Mouse (Mus musculus) liver, embryonic 16.5 days (tissue): ENCODE measurements around the gene Dnaja3. TPM values are rescaled to one million over a fixed set of nuclear protein-coding genes. Genes with fewer than 3 reads are reported as not detected.
A peak's percentile ranks its signal among the peaks of the same experiment; 100 is the strongest.

Source experiments
- ATAC-seq: fragments of 200-750 bp; cut with Nextera tagmentation; 2 replicates; pipeline ENCODE4 v1.8.0; 2017; ENCODE audit warnings: low read depth, mild to moderate bottlenecking, moderate number of reproducible peaks, moderate library complexity
- H3K27ac ChIP-seq: fragments of 300-500 bp; sonication (generic); 2 replicates; pipeline ENCODE4 v1.5.1; 2014; ENCODE audit warnings: mild to moderate bottlenecking, low read length
- H3K27me3 ChIP-seq: fragments of 300-500 bp; sonication (generic); 2 replicates; pipeline ENCODE4 v1.6.1; 2014; ENCODE audit warnings: low read depth, low read length, mixed read lengths; ENCODE audit not compliant: control insufficient read depth, insufficient read depth
- H3K36me3 ChIP-seq: fragments of 300-500 bp; sonication (generic); 2 replicates; pipeline ENCODE4 v1.6.1; 2014; ENCODE audit warnings: mild to moderate bottlenecking; ENCODE audit not compliant: control insufficient read depth, insufficient read depth
- H3K4me1 ChIP-seq: fragments of 300-500 bp; sonication (generic); 2 replicates; pipeline ENCODE4 v1.6.1; 2014; ENCODE audit warnings: low read depth, low read length, mixed read lengths; ENCODE audit not compliant: control insufficient read depth
- H3K4me2 ChIP-seq: fragments of 300-500 bp; sonication (generic); 2 replicates; pipeline ENCODE4 v1.6.1; 2014; ENCODE audit warnings: low read depth, low read length, mixed read lengths
- H3K4me3 ChIP-seq: fragments of 300-500 bp; sonication (generic); 2 replicates; pipeline ENCODE4 v1.5.1; 2014; ENCODE audit warnings: low read depth, mild to moderate bottlenecking, low read length
- H3K9ac ChIP-seq: fragments of 300-500 bp; sonication (generic); 2 replicates; pipeline ENCODE4 v1.6.1; 2014; ENCODE audit warnings: low read depth, low read length
- H3K9me3 ChIP-seq: fragments of 300-500 bp; sonication (generic); replicated peaks from 2 replicates; pipeline ENCODE4 v1.6.1; 2016; ENCODE audit warnings: low read length; ENCODE audit not compliant: control insufficient read depth
- WGBS: fragments of 180-500 bp; shearing (Covaris S2); extraction: QIAGEN DNeasy Blood & Tissue Kit; methylation state at CpG from one replicate; pipeline ENCODE4 v1.1.7; 2014; ENCODE audit not compliant: insufficient replicate concordance; 5-methylcytosine and 5-hydroxymethylcytosine counted together
- polyA plus RNA-seq: library from polyadenylated mRNA; unstranded; fragments of >200 nt; fragmentation: Nextera tagmentation; extraction: Ambion mirVana; gene quantifications from 2 replicates; pipeline ENCODE4 v1.2.1, GENCODE M21; 2015

The Dnaja3 gene
- polyA plus RNA-seq, 1 experiment from 2014 or later: 46.5 TPM

DNA sequence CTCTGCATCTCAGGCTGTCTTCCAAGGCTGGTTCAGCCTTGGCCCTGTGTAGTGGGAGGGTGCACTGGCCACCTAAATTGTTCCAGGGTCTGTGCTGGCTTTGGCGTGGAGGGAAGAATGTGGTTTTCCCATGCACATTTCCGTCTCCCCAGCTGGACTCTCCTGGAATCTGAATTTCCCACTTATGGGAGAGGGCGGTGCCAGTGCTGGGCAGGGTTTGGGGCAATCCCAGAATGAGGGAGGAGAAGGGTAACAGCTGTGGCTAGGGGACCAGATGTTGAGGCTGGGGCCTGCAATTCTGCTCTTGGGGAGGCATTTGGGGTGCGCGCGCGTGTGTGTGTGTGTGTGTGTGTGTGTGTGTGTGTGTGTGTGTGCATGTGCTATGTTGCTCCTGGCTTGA is 42.5 kb upstream of the Dnaja3 start:
- Histone ChIP-seq H3K9me3 (no peaks in the 10 kb centered on the region), H3K36me3 (no peaks in the 10 kb centered on the region), H3K4me2 (no peak overlapping the region), H3K27me3 (peaks cover 39% of the 10 kb centered on the region), H3K9ac (no peak overlapping the region), H3K4me3 (no peak overlapping the region), H3K27ac (no peak overlapping the region), H3K4me1 (peaks cover 10% of the 10 kb centered on the region)
- WGBS: 49% methylated on average over 6 of the region's 7 CpGs
- ATAC-seq: no peak

DNA sequence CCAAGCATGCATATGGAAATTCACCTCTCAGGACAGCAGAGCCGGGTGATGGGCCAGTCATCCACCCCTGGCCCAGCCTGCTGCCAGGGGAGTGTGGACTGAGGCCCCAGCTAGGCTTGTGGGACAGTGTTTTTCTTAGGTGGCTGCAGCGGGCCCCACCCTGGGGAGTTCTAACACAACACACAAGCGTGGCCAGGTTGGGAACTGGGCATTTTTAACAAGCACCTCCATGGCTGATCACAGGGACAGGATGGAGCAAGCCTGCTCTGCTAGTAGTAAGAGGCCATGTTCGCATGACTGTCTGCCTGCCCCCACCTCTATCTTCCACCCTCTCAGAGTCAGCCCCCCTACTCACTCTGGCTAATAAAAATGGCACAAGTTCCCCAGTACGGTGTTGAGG is 41.7 kb upstream of the Dnaja3 start:
- Histone ChIP-seq H3K4me3 (no peak overlapping the region), H3K4me1 (peaks cover 10% of the 10 kb centered on the region), H3K27ac (no peak overlapping the region), H3K9me3 (no peaks in the 10 kb centered on the region), H3K27me3 (peaks cover 31% of the 10 kb centered on the region), H3K9ac (no peak overlapping the region), H3K36me3 (no peaks in the 10 kb centered on the region), H3K4me2 (no peak overlapping the region)
- no peak for ATAC-seq
- whole genome bisulfite sequencing: 67% methylated on average over 5 of the region's 5 CpGs

DNA sequence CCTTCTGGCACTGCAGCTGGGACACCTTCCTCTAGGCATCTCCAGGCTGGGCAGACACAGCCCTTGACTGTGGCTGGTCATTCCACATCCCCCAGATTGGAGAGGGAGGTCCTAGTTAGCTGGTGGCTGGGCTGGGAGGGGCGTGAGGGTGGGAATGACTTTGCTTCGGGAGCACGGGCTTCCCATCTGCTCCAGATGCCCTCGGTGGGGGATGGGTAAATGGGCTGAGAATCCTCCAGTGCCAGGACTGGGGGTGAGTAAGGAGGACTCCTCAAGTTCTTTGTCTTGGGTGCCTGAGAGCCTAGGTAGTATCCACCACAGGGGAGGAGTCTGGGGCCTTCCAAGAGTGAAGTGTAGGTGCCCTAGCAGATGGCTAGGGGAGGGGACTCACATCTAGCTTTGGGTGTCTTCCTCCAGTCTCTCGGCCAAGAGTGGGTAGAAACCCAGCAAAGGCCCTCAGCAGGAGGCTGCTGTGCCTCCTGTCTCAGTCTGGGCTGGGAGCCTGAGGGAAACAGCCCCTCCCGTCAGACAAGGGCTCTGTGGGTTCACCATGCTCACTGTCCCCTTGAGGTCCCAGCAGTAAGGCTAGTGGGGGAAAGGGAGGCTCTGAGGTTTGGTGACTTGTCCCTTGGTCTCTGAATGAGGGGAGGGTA is 40.8 kb upstream of the Dnaja3 start:
- 44% methylated on average over 6 of the region's 6 CpGs for WGBS
- Histone ChIP-seq H3K9ac (no peak overlapping the region), H3K4me3 (no peak overlapping the region), H3K9me3 (no peaks in the 10 kb centered on the region), H3K4me1 (peaks cover 10% of the 10 kb centered on the region), H3K36me3 (no peaks in the 10 kb centered on the region), H3K27ac (no peak overlapping the region), H3K27me3 (peaks cover 22% of the 10 kb centered on the region), H3K4me2 (no peak overlapping the region)
- no peak for ATAC-seq

DNA sequence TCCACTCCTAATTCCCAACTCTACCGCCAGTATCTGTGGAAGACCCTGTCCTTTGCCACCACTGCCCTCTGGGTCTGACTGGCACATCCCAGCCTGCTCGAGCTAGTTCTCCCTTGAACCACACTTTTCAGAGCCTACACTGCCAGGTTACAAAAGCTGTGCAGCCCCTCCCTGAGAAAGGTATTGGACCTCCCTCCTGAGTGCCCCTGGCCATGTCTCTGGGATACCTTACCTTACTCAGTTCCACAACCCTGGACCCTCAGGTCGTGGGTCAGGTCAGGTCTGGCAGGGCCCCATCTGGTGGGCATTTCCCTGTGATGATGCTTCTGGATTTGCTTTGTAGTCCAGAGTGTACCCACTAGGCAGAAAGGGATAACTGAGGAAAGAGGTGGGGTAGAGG is 40.2 kb upstream of the Dnaja3 start:
- Histone ChIP-seq H3K36me3 (no peaks in the 10 kb centered on the region), H3K4me3 (no peak overlapping the region), H3K9ac (no peak overlapping the region), H3K4me1 (peaks cover 11% of the 10 kb centered on the region), H3K27me3 (peaks cover 16% of the 10 kb centered on the region), H3K9me3 (no peaks in the 10 kb centered on the region), H3K27ac (no peak overlapping the region), H3K4me2 (no peak overlapping the region)
- ATAC-seq: no peak
- 51% methylated on average over 3 of the region's 3 CpGs for WGBS

DNA sequence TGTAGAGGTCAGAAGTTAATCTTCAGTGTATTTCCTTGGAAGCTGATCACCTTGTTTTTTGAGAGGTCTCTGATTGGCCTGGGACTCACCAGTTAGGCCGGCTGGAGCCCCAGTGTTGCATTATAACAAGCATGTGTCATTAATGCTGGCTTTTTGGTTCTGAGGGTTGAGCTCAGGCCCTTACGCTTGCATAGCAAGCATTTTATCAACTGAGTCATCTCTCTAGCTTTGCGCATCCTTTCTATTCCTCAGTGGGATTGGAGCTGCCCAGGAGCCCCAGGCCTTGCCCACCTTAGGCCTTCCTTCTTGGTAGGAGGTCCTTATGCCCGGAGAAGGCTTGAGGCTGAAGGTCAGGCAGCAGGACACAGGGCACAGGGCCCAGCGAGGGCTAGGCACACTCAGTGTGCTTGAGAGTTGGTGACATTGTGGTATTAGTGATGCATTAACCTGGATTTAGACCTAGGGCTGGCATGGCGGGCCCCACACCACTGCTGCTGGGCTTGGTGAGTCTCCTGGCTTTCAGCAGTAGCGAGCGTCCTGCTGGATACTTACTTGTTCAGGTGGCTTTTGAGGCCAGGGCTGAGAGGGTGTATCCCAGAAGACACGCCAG is 39.0 kb upstream of the Dnaja3 start:
- Histone ChIP-seq H3K27me3 (peaks cover 4% of the 10 kb centered on the region), H3K9me3 (no peaks in the 10 kb centered on the region), H3K27ac (no peak overlapping the region), H3K4me1 (peaks cover 16% of the 10 kb centered on the region), H3K4me2 (no peak overlapping the region), H3K9ac (no peak overlapping the region), H3K4me3 (no peak overlapping the region), H3K36me3 (no peaks in the 10 kb centered on the region)
- no peak for ATAC-seq
- WGBS: 60% methylated on average over 9 of the region's 9 CpGs

DNA sequence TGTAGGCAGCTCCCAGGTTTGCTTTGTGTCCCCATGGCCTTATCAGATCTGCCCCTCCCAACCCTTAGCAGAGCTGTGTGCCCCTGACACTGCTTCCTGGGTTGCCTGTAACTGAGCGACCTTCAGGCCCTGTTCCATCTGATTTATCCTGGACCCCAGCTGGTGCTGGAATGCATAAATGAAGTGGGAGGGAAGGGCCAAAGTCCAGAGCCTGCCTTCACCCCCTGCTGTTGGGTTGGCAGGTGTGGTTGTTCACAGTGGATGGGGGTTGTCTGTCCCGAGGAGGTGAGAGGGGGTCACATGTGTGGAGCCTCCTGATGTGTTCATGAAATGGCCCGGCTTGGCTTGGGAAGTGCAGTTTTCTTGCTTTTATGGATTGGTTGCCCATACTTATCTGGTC is 37.6 kb upstream of the Dnaja3 start:
- H3K27me3 ChIP-seq: no peaks in the 10 kb centered on the region
- H3K4me3 ChIP-seq: no peak overlapping the region
- peak; percentile 50 for ATAC-seq
- no peaks in the 10 kb centered on the region for H3K9me3 ChIP-seq
- H3K4me2 ChIP-seq: no peak overlapping the region
- WGBS: 39% methylated on average over 3 of the region's 3 CpGs
- H3K4me1 ChIP-seq: peaks cover 28% of the 10 kb centered on the region
- no peaks in the 10 kb centered on the region for H3K36me3 ChIP-seq
- 0 out of 2 replicates have a peak overlapping the region, but pooled peaks have one; percentile 18 for H3K27ac ChIP-seq
- H3K9ac ChIP-seq: no peak overlapping the region

DNA sequence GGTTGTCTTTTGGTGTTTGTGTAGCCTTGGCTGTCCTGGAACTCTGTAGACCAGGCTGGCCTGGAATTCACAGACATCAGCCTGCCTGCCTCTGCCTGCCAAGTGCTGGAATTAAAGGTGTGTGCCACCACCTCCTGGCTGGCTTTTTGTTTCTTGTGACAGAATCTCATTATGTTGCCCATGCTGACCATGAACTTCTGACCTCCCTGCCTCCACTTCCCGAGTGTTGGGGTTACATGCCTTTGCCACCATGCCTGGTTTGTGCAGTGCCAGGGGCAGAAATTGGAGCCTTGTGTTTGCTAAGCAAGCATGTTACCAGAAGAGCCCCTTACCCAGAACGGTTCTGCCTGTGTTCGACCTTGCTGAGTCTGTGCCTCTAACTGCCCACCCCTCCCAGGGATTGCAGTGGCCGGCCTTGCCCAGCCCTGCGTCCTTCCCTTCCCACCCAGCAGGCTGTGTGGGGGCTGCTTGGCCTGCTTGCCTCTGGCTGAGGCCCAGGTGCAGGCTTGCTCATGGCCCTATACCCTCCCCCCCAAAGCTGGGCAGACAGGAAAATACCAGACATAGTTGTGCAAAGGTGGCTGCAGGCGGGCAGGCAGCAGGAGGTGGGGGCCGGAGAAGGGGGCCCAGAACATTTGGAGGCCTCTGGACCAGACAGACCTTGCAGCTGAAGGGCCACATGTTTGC is 36.9 kb upstream of the Dnaja3 start:
- Histone ChIP-seq H3K4me3 (no peak overlapping the region), H3K4me1 (peaks cover 30% of the 10 kb centered on the region), H3K27ac (no peak overlapping the region), H3K9ac (no peak overlapping the region), H3K4me2 (no peak overlapping the region), H3K36me3 (no peaks in the 10 kb centered on the region), H3K9me3 (no peaks in the 10 kb centered on the region), H3K27me3 (no peaks in the 10 kb centered on the region)
- ATAC-seq: peak; percentile 27; the same call in 1 of the 2 replicates
- 55% methylated on average over 7 of the region's 7 CpGs for WGBS

DNA sequence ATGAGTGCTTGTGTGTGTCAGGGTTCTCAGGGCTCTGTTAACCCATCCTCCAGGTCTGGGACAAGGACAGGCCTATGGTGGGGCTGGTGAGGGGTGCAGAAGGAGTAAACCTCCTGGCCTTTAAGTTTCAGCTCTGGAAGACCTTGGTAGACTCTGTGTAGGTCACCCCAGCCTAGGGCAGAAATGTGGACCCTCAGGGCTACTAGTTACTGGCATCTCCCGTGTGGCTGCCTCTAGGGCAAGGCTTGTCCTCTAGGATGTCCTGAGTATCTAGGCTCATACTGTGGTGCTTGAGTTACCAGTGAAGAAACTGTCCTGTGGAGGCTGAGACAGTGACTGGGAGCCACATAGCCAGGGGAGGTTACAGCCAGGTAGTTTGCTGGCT is 36.3 kb upstream of the Dnaja3 start:
- no peak for ATAC-seq
- 67% methylated on average over 1 of the region's 1 CpGs for WGBS
- Histone ChIP-seq H3K27me3 (no peaks in the 10 kb centered on the region), H3K4me3 (no peak overlapping the region), H3K4me1 (peaks cover 30% of the 10 kb centered on the region), H3K4me2 (no peak overlapping the region), H3K9me3 (no peaks in the 10 kb centered on the region), H3K9ac (no peak overlapping the region), H3K27ac (peak overlapping the region; percentile 29; the same call in 1 of the 2 replicates), H3K36me3 (no peaks in the 10 kb centered on the region)

DNA sequence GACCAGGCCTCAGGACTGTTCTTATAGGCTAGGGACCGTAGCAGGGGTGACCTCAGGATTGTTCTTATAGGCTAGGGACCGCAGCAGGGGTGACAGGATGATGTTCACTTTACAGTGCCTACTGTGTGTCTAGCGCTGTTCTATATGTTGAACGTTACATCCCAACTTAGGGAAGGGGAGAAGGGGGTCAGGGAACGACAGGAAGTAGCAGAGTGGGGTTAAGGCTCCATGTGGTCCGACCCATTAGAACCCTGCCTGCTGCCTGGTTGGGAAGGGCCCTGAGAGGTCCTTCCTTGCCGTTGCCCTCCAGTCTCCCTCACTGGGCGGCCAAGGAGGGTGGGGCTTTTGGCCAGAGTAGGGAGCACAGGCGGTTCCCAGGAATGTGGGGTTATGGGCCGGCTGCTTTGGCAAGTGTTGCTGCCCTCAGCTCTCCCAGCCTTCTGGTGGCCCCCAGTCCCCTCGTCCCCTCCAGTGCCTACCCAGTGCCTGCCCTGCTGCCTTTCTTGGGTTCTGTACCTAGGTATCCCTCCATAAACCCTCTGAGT is 35.4 kb upstream of the Dnaja3 start:
- Histone ChIP-seq H3K9ac (no peak overlapping the region), H3K36me3 (no peaks in the 10 kb centered on the region), H3K4me3 (no peak overlapping the region), H3K4me1 (peaks cover 30% of the 10 kb centered on the region), H3K4me2 (no peak overlapping the region), H3K9me3 (no peaks in the 10 kb centered on the region), H3K27me3 (no peaks in the 10 kb centered on the region), H3K27ac (no peak overlapping the region)
- WGBS: 62% methylated on average over 11 of the region's 11 CpGs
- no peak for ATAC-seq
